Mouse (Mus musculus) central nervous system, embryonic 11.5 days (tissue): ENCODE data around the gene B3galt6. TPM values are rescaled to one million over a fixed set of nuclear protein-coding genes. Genes with fewer than 3 reads are reported as not detected.

Experiments used
- polyA plus RNA-seq: library from polyadenylated mRNA; depleted of rRNA; stranded (reverse); fragments of >200 nt; gene quantifications from 2 replicates; pipeline ENCODE4 v1.2.3, GENCODE M21; 2012; rRNA removed

The B3galt6 gene
- 8.5 and 10.3 TPM in 2 replicates for polyA plus RNA-seq

DNA sequence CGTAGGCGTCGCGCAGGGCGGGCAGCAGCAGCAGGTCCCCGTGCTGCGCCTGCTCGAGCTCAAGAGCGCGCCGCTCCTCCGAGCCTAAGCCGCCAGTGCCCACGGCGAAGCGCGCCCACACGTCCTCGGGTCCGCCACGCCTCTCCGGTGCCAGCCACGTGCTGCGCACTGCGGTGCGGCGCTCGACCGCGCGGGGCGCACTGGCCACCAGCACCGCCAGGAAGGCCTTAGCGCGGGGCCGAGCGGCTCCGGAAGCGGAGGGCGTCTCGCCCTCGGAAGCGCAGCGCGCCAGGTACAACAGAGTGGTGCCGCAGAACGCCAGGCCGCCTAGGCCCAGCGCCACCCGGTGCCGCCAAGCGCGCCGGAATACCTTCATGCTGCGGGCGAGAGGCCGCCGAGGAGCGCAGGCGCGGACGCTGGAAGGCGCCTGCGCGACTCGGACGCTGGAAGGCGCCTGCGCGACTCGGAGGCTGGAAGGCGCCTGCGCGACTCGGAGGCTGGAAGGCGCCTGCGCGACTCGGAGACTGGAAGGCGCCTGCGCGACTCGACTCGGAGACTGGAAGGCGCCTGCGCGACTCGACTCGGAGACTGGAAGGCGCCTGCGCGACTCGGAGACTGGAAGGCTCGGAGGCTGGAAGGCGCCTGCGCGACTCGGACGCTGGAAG, at the start of gene B3galt6, which contains the start of gene Sdf4:
TSS of gene B3galt6 (minus strand) at position 409 of the 665 bp plus-strand sequence.
TSS of gene Sdf4 (plus strand) at position 632 of the 665 bp plus-strand sequence.

GRCm38 (mm10) chr4:156026013-156026412, 33.6 kb upstream of the B3galt6 start, which contains the start of gene Tnfrsf18:
Gene Tnfrsf18, plus strand, starts transcription at chr4:156026164.

DNA sequence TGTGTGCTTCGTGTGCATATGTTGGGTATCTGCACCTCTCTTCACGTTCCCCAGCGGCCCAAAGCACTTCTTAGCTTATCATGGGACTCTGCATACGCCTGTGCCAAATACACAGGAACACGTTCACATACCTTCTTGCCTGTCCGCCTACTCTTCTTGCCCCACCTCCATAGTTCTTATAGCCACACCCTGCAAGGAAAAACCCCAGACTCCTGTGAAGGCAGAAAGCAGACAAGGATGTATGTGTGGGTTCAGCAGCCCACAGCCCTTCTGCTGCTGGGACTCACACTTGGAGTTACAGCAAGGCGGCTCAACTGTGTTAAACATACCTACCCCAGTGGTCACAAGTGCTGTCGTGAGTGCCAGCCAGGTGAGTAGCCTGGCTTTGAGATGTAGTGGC, 21.2 kb upstream of the B3galt6 start, which contains the start of gene Tnfrsf4:
TSS of gene Tnfrsf4 (plus strand) at position 207 of the 400 bp plus-strand sequence.

GRCm38 (mm10) chr4:155962167-155962971, 30.1 kb downstream of the B3galt6 start, which contains the start of gene C1qtnf12:
Gene C1qtnf12, plus strand, starts transcription at chr4:155962318.

DNA sequence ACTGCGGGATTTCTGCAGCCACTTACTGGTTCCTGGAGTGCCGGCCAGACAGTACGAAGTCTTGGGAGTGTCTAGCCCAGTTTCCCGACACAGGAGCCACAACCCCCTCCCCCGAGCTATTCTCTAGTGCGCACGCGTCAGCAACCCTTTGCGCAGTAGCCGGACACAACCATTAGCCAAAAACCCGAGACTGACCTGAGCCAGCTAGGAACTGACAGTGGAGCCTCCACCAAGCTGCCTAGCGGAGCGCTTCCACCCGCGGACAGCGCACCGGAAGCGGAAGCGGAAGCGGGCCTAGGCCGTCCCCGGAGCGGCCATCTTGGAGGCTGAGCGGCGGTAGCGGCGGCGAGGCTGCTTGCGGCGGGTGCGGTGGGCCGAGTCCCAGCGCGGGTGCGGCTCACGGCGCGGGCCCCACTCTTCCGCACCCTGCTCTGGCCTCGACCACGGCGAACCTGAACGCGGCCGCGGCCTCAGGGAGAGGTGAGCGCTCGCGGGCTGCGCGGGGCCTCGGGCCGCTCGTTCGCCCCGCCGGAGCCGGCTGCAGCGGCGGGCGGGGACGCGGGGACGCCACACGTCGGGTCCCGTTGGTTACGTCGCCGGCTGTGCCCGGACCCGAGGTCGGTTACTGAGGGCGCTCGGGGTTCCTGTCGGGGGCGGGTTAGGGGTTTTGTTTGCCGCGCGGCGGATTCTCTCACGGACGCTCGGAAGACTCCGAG, 48.8 kb downstream of the B3galt6 start, which contains the start of gene Ube2j2:
TSS of gene Ube2j2 (plus strand) at position 298 of the 716 bp plus-strand sequence.

Other genes with a start within 250 kb of the B3galt6 start
- gene Atad3a, start 231.6 kb downstream of the B3galt6 start, polyA plus RNA-seq, result 89.8 and 102 TPM in 2 replicates
- gene Vwa1, start 218.0 kb downstream of the B3galt6 start, polyA plus RNA-seq, result 6.9 and 7.5 TPM in 2 replicates
- gene Tmem88b, start 206.8 kb downstream of the B3galt6 start, polyA plus RNA-seq, result 0.50 and 0.83 TPM in 2 replicates
- gene Ankrd65, start 202.2 kb downstream of the B3galt6 start, polyA plus RNA-seq, result not detected in 2 replicates
- gene Mrpl20, start 189.8 kb downstream of the B3galt6 start, polyA plus RNA-seq, result 69.9 and 120 TPM in 2 replicates
- 225 and 230 TPM in 2 replicates for gene Ccnl2, start 180.2 kb downstream of the B3galt6 start, polyA plus RNA-seq
- 126 and 135 TPM in 2 replicates for gene Aurkaip1, start 161.4 kb downstream of the B3galt6 start, polyA plus RNA-seq
- 53.6 and 63.9 TPM in 2 replicates for gene Mxra8, start 153.0 kb downstream of the B3galt6 start, polyA plus RNA-seq
- gene Dvl1, start 145.2 kb downstream of the B3galt6 start, polyA plus RNA-seq, result 61.8 and 67.7 TPM in 2 replicates
- gene Tas1r3, start 129.3 kb downstream of the B3galt6 start, polyA plus RNA-seq, result 0.34 and 0.48 TPM in 2 replicates
- 8.5 and 16.8 TPM in 2 replicates for gene Cptp, start 123.2 kb downstream of the B3galt6 start, polyA plus RNA-seq
- gene Ints11, start 123.1 kb downstream of the B3galt6 start, polyA plus RNA-seq, result 60.0 and 67.2 TPM in 2 replicates
- gene Pusl1, start 100.9 kb downstream of the B3galt6 start, polyA plus RNA-seq, result 58.7 and 62.5 TPM in 2 replicates
- gene Acap3, start 100.8 kb downstream of the B3galt6 start, polyA plus RNA-seq, result 44.4 and 50.6 TPM in 2 replicates
- gene Ube2j2, start 48.8 kb downstream of the B3galt6 start, polyA plus RNA-seq, result 112 and 120 TPM in 2 replicates
- 14.8 and 17.7 TPM in 2 replicates for gene C1qtnf12, start 30.3 kb downstream of the B3galt6 start, polyA plus RNA-seq
- gene Sdf4, start 223 bp upstream of the B3galt6 start, polyA plus RNA-seq, result 76.6 and 90.7 TPM in 2 replicates
- gene Tnfrsf4, start 21.2 kb upstream of the B3galt6 start, polyA plus RNA-seq, result 4.2 and 4.4 TPM in 2 replicates
- 0.06 and 0.16 TPM in 2 replicates for gene Tnfrsf18, start 33.5 kb upstream of the B3galt6 start, polyA plus RNA-seq
- gene Ttll10, start 66.8 kb upstream of the B3galt6 start, polyA plus RNA-seq, result 0.24 and 0.45 TPM in 2 replicates
- 58.0 and 88.7 TPM in 2 replicates for gene 9430015G10Rik, start 117.3 kb upstream of the B3galt6 start, polyA plus RNA-seq
- 2.9 and 4.2 TPM in 2 replicates for gene Rnf223, start 137.9 kb upstream of the B3galt6 start, polyA plus RNA-seq
- 227 and 301 TPM in 2 replicates for gene Agrn, start 204.8 kb upstream of the B3galt6 start, polyA plus RNA-seq
- gene Isg15, start 208.2 kb upstream of the B3galt6 start, polyA plus RNA-seq, result 1.0 and 1.2 TPM in 2 replicates
- 5.1 and 8.3 TPM in 2 replicates for gene AW011738, start 210.7 kb upstream of the B3galt6 start, polyA plus RNA-seq
- 0.80 and 0.85 TPM in 2 replicates for gene Perm1, start 223.2 kb upstream of the B3galt6 start, polyA plus RNA-seq
- gene Plekhn1, start 242.2 kb upstream of the B3galt6 start, polyA plus RNA-seq, result 53.9 and 68.3 TPM in 2 replicates
- gene Noc2l, start 243.4 kb upstream of the B3galt6 start, polyA plus RNA-seq, result 115 and 144 TPM in 2 replicates